ENCODE assay signal across 10 mouse cellular contexts in genomic region chr8:94182055-94182929, GRCm38 (mm10). TPM values are rescaled to one million over a fixed set of nuclear protein-coding genes. Genes with fewer than 3 reads are reported as not detected.
DNase-seq lines count a peak whose midpoint lies in the region; ATAC-seq and TF ChIP-seq lines count a peak whose summit lies in the region.
"Had no signal": no experiment of that assay in that cellular context is flagged by ENCODE, and none has a peak within 500 bp of the region (broad histone marks: within the 10 kb centered on the region; RNA-seq: fewer than 3 reads in every experiment).

No protein-coding gene starts in this region.

- H3K4me1 ChIP-seq in kidney, postnatal 0 days (replicated peaks; ENCODE audit: insufficient read depth, low read length) = peaks cover 26% of the 10 kb centered on the region; the same call in 1 of the 2 replicates
- H3K4me1 ChIP-seq in bone marrow macrophage, adult 2 months (ENCODE audit: control insufficient read depth, insufficient read depth, low read length) = peaks cover 29% of the 10 kb centered on the region
- peaks cover 36% of the 10 kb centered on the region for H3K4me1 ChIP-seq in hindbrain, embryonic 15.5 days (replicated peaks)

- H3K27me3 ChIP-seq in kidney, postnatal 0 days (ENCODE audit: insufficient read depth, low read length) = peaks cover 10% of the 10 kb centered on the region
- H3K27me3 ChIP-seq in hindbrain, embryonic 15.5 days = peaks cover 85% of the 10 kb centered on the region
- H3K27me3 ChIP-seq in myocyte (ENCODE audit: control insufficient read depth, insufficient read depth, insufficient read length) = no peaks in the 10 kb centered on the region

- 0 out of 2 replicates have a peak overlapping the region, but pooled peaks have one; percentile 31 for H3K9ac ChIP-seq in kidney, postnatal 0 days (ENCODE audit: low read depth, low read length)
- no peak overlapping the region for H3K9ac ChIP-seq in hindbrain, embryonic 15.5 days

- no peak for TF ChIP-seq POLR2A in bone marrow macrophage, adult 2 months (IDR thresholded peaks at IDR 0.05; ENCODE audit: borderline replicate concordance, low read depth, low read length)
- TF ChIP-seq POLR2A in myocyte (IDR thresholded peaks at IDR 0.05; ENCODE audit: insufficient read length, low read depth) = no peak

- DNase-seq in kidney, postnatal 0 days (ENCODE audit: low spot score) = no peak
- DNase-seq in kidney, postnatal 14 days = no peak
- DNase-seq in adrenal gland, postnatal 25 days = no peak
- DNase-seq in layer of hippocampus, postnatal 14 days (ENCODE audit: low spot score in 2 of 2) = no peak
- DNase-seq in thymus, adult 18-20 months = no peak

- H3K4me2 ChIP-seq in kidney, postnatal 0 days (ENCODE audit: low read length) = peak overlapping the region; percentile 48
- 0 out of 2 replicates have a peak overlapping the region, but pooled peaks have one; percentile 48 for H3K4me2 ChIP-seq in hindbrain, embryonic 15.5 days
- H3K4me2 ChIP-seq in myocyte (ENCODE audit: low read depth) = peak overlapping the region; percentile 97

- TF ChIP-seq CTCF in kidney, postnatal 0 days (IDR thresholded peaks at IDR 0.05; ENCODE audit: low read depth) = 0 out of 2 replicates have a peak, but pooled peaks have one; percentile 1
- no peak for TF ChIP-seq CTCF in bone marrow macrophage, adult 2 months (IDR thresholded peaks at IDR 0.05; ENCODE audit: low read depth, low read length)

- no peak for ATAC-seq in kidney, postnatal 0 days (replicated peaks; ENCODE audit: low FRiP score, low read depth)
- ATAC-seq in hindbrain, embryonic 15.5 days (ENCODE audit: low FRiP score, low read depth) = no peak

- H3K27ac ChIP-seq in kidney, postnatal 0 days = peak overlapping the region; percentile 81
- H3K27ac ChIP-seq in bone marrow macrophage, adult 2 months (ENCODE audit: insufficient read depth, low read depth, low read length) = peak overlapping the region; percentile 77
- H3K27ac ChIP-seq in hindbrain, embryonic 15.5 days (replicated peaks) = no peak overlapping the region

- H3K9me3 ChIP-seq in kidney, postnatal 0 days (replicated peaks; ENCODE audit: low read length) = no peaks in the 10 kb centered on the region
- no peaks in the 10 kb centered on the region for H3K9me3 ChIP-seq in hindbrain, embryonic 15.5 days

- H3ac ChIP-seq in myocyte (ENCODE audit: control insufficient read depth, insufficient read length) = no peak overlapping the region

- no peaks in the 10 kb centered on the region for H3K36me3 ChIP-seq in kidney, postnatal 0 days (ENCODE audit: insufficient read depth, low read length)
- no peaks in the 10 kb centered on the region for H3K36me3 ChIP-seq in hindbrain, embryonic 15.5 days
- no peaks in the 10 kb centered on the region for H3K36me3 ChIP-seq in myocyte (ENCODE audit: control insufficient read depth, insufficient read depth)

- 58% methylated on average over 13 of the region's 13 CpGs for WGBS in kidney, postnatal 0 days
- 67% methylated on average over 13 of the region's 13 CpGs for WGBS in hindbrain, embryonic 15.5 days

- peaks cover 14% of the 10 kb centered on the region for H3K79me2 ChIP-seq in myocyte (ENCODE audit: control insufficient read depth, insufficient read depth)

- 0 out of 2 replicates have a peak overlapping the region, but pooled peaks have one; percentile 9 for H3K4me3 ChIP-seq in kidney, postnatal 0 days (replicated peaks; ENCODE audit: low read depth, low read length)
- peak overlapping the region; percentile 63 for H3K4me3 ChIP-seq in bone marrow macrophage, adult 2 months (ENCODE audit: insufficient read depth, low read length)
- H3K4me3 ChIP-seq in hindbrain, embryonic 15.5 days = no peak overlapping the region
- H3K4me3 ChIP-seq in myocyte = peak overlapping the region; percentile 11

TF ChIP-seq in myocyte, 11 proteins besides CTCF, POLR2A, EP300 and RAD21:
- no peak for TF ChIP-seq SRF (IDR thresholded peaks at IDR 0.05; ENCODE audit: control insufficient read depth, insufficient read length, low read depth)
- TF ChIP-seq CEBPB (IDR thresholded peaks at IDR 0.05; ENCODE audit: insufficient read depth, poor library complexity, severe bottlenecking) = no peak
- TF ChIP-seq REST (IDR thresholded peaks at IDR 0.05; ENCODE audit: insufficient read depth, insufficient read length) = no peak
- no peak for TF ChIP-seq POLR2AphosphoS2 (IDR thresholded peaks at IDR 0.05; ENCODE audit: insufficient read length, low read depth)
- no peak for TF ChIP-seq MYOD1 (IDR thresholded peaks at IDR 0.05; ENCODE audit: control insufficient read depth in 1 of 3, insufficient read length in 2 of 3, low read depth in 2 of 3)
- no peak for TF ChIP-seq MYOG (IDR thresholded peaks at IDR 0.05; ENCODE audit: control insufficient read depth in 1 of 3, insufficient read depth in 1 of 3, insufficient read length in 2 of 3, low read depth in 2 of 3)
- no peak for TF ChIP-seq USF1 (IDR thresholded peaks at IDR 0.05; ENCODE audit: low read depth)
- TF ChIP-seq TCF12 (IDR thresholded peaks at IDR 0.05; ENCODE audit: insufficient read depth, poor library complexity, severe bottlenecking) = no peak
- TF ChIP-seq E2F4 (IDR thresholded peaks at IDR 0.05; ENCODE audit: insufficient read depth) = no peak
- TF ChIP-seq TCF3 (IDR thresholded peaks at IDR 0.05; ENCODE audit: insufficient read length, low read depth) = no peak
- TF ChIP-seq MAX (IDR thresholded peaks at IDR 0.05; ENCODE audit: low read depth) = no peak

RNA-seq across cellular contexts. Expression of gene Mt1, which starts 3.4 kb away (rescaled TPM):
- 499 and 556 TPM in 2 replicates for polyA plus RNA-seq in kidney, postnatal 0 days (2015; fragmentation: Nextera tagmentation; extraction: Ambion mirVana)
- polyA plus RNA-seq in bone marrow macrophage, adult 2 months (2012; ENCODE audit: insufficient read depth, insufficient read length, missing spikeins) = 218 and 271 TPM in 2 replicates
- 89.2 and 96.5 TPM in 2 replicates for polyA plus RNA-seq in hindbrain, embryonic 15.5 days (2015; fragmentation: Nextera tagmentation; extraction: Ambion mirVana)
- 1,165 TPM for polyA plus RNA-seq in myocyte (2012; fragmentation: generic; extraction: Trizol)
- total RNA-seq in adrenal gland, postnatal 25 days (2021) = 182 and 239 TPM in 2 replicates
- total RNA-seq in layer of hippocampus, postnatal 14 days (2021) = 100 to 1,000 TPM; 472 to 625 TPM

RNA-seq across cellular contexts. Expression of gene Mt2, which starts 9.8 kb away (rescaled TPM):
- polyA plus RNA-seq in kidney, postnatal 0 days (2015; fragmentation: Nextera tagmentation; extraction: Ambion mirVana) = 98.3 and 113 TPM in 2 replicates
- 9.4 and 11.8 TPM in 2 replicates for polyA plus RNA-seq in bone marrow macrophage, adult 2 months (2012; ENCODE audit: insufficient read depth, insufficient read length, missing spikeins)
- polyA plus RNA-seq in hindbrain, embryonic 15.5 days (2015; fragmentation: Nextera tagmentation; extraction: Ambion mirVana) = 21.4 and 24.6 TPM in 2 replicates
- 699 TPM for polyA plus RNA-seq in myocyte (2012; fragmentation: generic; extraction: Trizol)
- 81.5 and 159 TPM in 2 replicates for total RNA-seq in adrenal gland, postnatal 25 days (2021)
- total RNA-seq in layer of hippocampus, postnatal 14 days (2021) = 100 to 1,000 TPM; 467 to 654 TPM

RNA-seq across cellular contexts. Expression of gene Mt3, which starts 29.9 kb away (rescaled TPM):
- 2.2 and 2.7 TPM in 2 replicates for polyA plus RNA-seq in kidney, postnatal 0 days (2015; fragmentation: Nextera tagmentation; extraction: Ambion mirVana)
- polyA plus RNA-seq in bone marrow macrophage, adult 2 months (2012; ENCODE audit: insufficient read depth, insufficient read length, missing spikeins) = not detected in 2 replicates
- 211 and 230 TPM in 2 replicates for polyA plus RNA-seq in hindbrain, embryonic 15.5 days (2015; fragmentation: Nextera tagmentation; extraction: Ambion mirVana)
- 0.32 TPM for polyA plus RNA-seq in myocyte (2012; fragmentation: generic; extraction: Trizol)
- total RNA-seq in adrenal gland, postnatal 25 days (2021) = 6.4 and 8.0 TPM in 2 replicates
- total RNA-seq in layer of hippocampus, postnatal 14 days (2021) = 1,000 to 10,000 TPM; 1,034 to 1,120 TPM

RNA-seq across cellular contexts. Expression of gene Nup93, which starts 32.1 kb away (rescaled TPM):
- polyA plus RNA-seq in kidney, postnatal 0 days (2015; fragmentation: Nextera tagmentation; extraction: Ambion mirVana) = 45.0 and 53.6 TPM in 2 replicates
- polyA plus RNA-seq in bone marrow macrophage, adult 2 months (2012; ENCODE audit: insufficient read depth, insufficient read length, missing spikeins) = 21.4 and 23.7 TPM in 2 replicates
- polyA plus RNA-seq in hindbrain, embryonic 15.5 days (2015; fragmentation: Nextera tagmentation; extraction: Ambion mirVana) = 58.1 and 58.9 TPM in 2 replicates
- polyA plus RNA-seq in myocyte (2012; fragmentation: generic; extraction: Trizol) = 38.1 TPM
- 16.1 and 21.9 TPM in 2 replicates for total RNA-seq in adrenal gland, postnatal 25 days (2021)
- 10 to 100 TPM; 54.8 to 56.1 TPM for total RNA-seq in layer of hippocampus, postnatal 14 days (2021)

RNA-seq across cellular contexts. Expression of gene Mt4, which starts 45.3 kb away (rescaled TPM):
- not detected in 2 replicates for polyA plus RNA-seq in kidney, postnatal 0 days (2015; fragmentation: Nextera tagmentation; extraction: Ambion mirVana)
- not detected in 2 replicates for polyA plus RNA-seq in bone marrow macrophage, adult 2 months (2012; ENCODE audit: insufficient read depth, insufficient read length, missing spikeins)
- not detected in 2 replicates for polyA plus RNA-seq in hindbrain, embryonic 15.5 days (2015; fragmentation: Nextera tagmentation; extraction: Ambion mirVana)
- polyA plus RNA-seq in myocyte (2012; fragmentation: generic; extraction: Trizol) = not detected
- total RNA-seq in adrenal gland, postnatal 25 days (2021) = not detected in 2 replicates
- total RNA-seq in layer of hippocampus, postnatal 14 days (2021) = not detected
- total RNA-seq: adrenal gland, postnatal 14 days; left cerebral cortex, postnatal 4 days had no signal

Comparison
In these comparisons a context has a peak if more than half of its experiments do, and no peak if none do; other contexts are left out.
1. RNA of gene Mt3, which starts 29.9 kb away (polyA plus RNA-seq): 211 to 230 TPM in hindbrain, embryonic 15.5 days; 2.2 to 2.7 TPM in kidney, postnatal 0 days, 0.32 TPM in myocyte (single experiment) and not detected in bone marrow macrophage, adult 2 months; every median in the first group is over 10 times any median in the second.
2. Peak in every context shown above with its lines, with median percentiles within 50 percentile points of each other: H3K4me2 ChIP-seq.